Mouse (Mus musculus): Measurements from ENCODE around the gene Olfr107. TPM values are rescaled to one million over a fixed set of nuclear protein-coding genes. Genes with fewer than 3 reads are reported as not detected.

The Olfr107 gene
- not detected in 3 replicates for total RNA-seq (2017)

DNA sequence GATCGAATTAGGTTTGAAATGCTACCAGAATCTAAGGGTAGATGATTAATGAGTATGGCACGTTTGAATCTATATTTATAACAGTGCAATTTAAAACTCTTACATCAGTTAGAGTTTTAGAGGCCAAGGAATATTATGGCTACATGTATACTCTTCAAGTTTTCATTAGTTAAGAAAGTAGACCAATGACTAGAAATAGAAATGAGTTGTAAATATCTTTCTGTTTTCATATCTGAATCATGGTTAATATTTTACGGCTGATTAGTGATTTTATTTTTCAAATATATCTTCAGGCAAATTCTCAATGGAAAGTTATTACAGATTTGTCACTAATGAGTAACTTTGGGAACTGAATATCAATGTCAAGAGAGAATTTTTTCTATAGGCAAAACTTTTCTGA lies at the start of gene Olfr107:
Olfr107 (plus strand) TSS at position 301 of the 400 bp plus-strand sequence.
- ATAC-seq (replicated peaks; ENCODE audit: insufficient number of reproducible peaks, low FRiP score, low TSS enrichment, poor library complexity, severe bottlenecking): no peak

- ATAC-seq (replicated peaks; ENCODE audit: insufficient number of reproducible peaks, low FRiP score, low TSS enrichment, poor library complexity, severe bottlenecking): no peak
These were observed 39.7 kb upstream of the Olfr107 start, which contains the start of gene Olfr104-ps for GRCm38 (mm10) chr17:37359282-37359681. Gene Olfr104-ps, plus strand, starts transcription at chr17:37359582.

DNA sequence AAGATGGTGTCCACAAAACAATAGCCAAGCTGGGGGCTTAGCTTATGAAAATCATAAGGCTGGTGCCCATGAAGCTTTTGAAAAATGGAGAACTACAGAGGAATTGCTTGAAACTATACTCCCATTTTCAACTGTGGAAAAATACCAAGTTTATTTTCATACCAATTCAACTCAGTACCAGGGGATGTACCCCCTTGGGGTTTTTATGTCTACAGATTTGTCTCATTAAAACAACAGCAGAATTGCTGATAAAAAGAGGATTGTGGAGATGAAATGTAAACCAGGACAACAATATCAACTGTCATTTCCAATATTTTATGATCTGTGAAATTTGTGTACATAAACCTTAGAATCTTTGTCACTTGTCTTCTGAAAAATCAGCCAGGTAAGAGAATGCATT lies 20.3 kb upstream of the Olfr107 start, which contains the start of gene Olfr105-ps:
Olfr105-ps (plus strand) TSS at position 301 of the 400 bp plus-strand sequence.
- ATAC-seq (replicated peaks; ENCODE audit: insufficient number of reproducible peaks, low FRiP score, low TSS enrichment, poor library complexity, severe bottlenecking): no peak

DNA sequence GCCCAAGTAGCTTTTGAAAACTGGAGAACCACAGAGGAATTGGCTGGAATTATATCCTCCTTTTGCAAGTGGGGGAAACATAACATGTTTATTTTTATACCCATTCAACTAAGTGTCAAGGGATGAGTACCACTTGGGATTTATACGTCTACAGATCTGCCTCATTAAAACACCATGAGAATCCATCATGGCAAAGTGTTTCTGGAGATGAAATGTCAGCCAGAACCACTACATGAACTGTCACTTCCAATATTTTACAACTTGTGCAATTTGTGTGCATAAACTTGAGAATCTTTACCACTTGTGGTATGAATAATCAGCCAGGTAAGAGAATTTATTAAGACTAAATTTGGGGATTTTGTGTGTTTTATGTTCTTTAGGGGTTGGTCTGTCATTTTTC lies 8.9 kb upstream of the Olfr107 start, which contains the start of gene Olfr106-ps:
Olfr106-ps (plus strand) TSS at position 301 of the 400 bp plus-strand sequence.
- no peak for ATAC-seq (replicated peaks; ENCODE audit: insufficient number of reproducible peaks, low FRiP score, low TSS enrichment, poor library complexity, severe bottlenecking)

- ATAC-seq (replicated peaks; ENCODE audit: insufficient number of reproducible peaks, low FRiP score, low TSS enrichment, poor library complexity, severe bottlenecking): no peak
These were observed 14.4 kb downstream of the Olfr107 start for GRCm38 (mm10) chr17:37413380-37413779.

- no peak for ATAC-seq (replicated peaks; ENCODE audit: insufficient number of reproducible peaks, low FRiP score, low TSS enrichment, poor library complexity, severe bottlenecking)
These were observed 46.2 kb downstream of the Olfr107 start, which contains the start of gene Olfr108 for GRCm38 (mm10) chr17:37445180-37445579. Gene Olfr108, plus strand, starts transcription at chr17:37445480.

Other genes starting within 250 kb of the Olfr107 start
- gene Olfr93, start 237.7 kb upstream of the Olfr107 start, total RNA-seq (2017): not detected in 3 replicates
- not detected in 3 replicates for gene Ubd, start 205.3 kb upstream of the Olfr107 start, total RNA-seq (2017)
- not detected in 3 replicates for gene Olfr94, start 198.2 kb upstream of the Olfr107 start, total RNA-seq (2017)
- gene Olfr95, start 186.1 kb upstream of the Olfr107 start, total RNA-seq (2017): not detected in 3 replicates
- gene Olfr96, start 179.1 kb upstream of the Olfr107 start, total RNA-seq (2017): not detected in 3 replicates
- gene Olfr97, start 161.9 kb upstream of the Olfr107 start, total RNA-seq (2017): not detected in 3 replicates
- gene Olfr98, start 135.5 kb upstream of the Olfr107 start, total RNA-seq (2017): not detected in 3 replicates
- gene H2-M3, start 129.0 kb upstream of the Olfr107 start, total RNA-seq (2017): 78.7 to 86.4 TPM (median 79.2 TPM) in 3 replicates
- gene Olfr99, start 115.8 kb upstream of the Olfr107 start, total RNA-seq (2017): not detected in 3 replicates
- not detected in 3 replicates for gene Olfr101, start 94.9 kb upstream of the Olfr107 start, total RNA-seq (2017)
- gene Olfr102, start 82.2 kb upstream of the Olfr107 start, total RNA-seq (2017): not detected in 3 replicates
- gene Olfr103, start 59.5 kb upstream of the Olfr107 start, total RNA-seq (2017): not detected in 3 replicates
- not detected in 3 replicates for gene Olfr104-ps, start 39.6 kb upstream of the Olfr107 start, total RNA-seq (2017)
- not detected in 3 replicates for gene Olfr105-ps, start 20.2 kb upstream of the Olfr107 start, total RNA-seq (2017)
- not detected in 3 replicates for gene Olfr106-ps, start 8.8 kb upstream of the Olfr107 start, total RNA-seq (2017)
- gene Olfr108, start 46.3 kb downstream of the Olfr107 start, total RNA-seq (2017): not detected in 3 replicates
- gene Olfr109, start 59.7 kb downstream of the Olfr107 start, total RNA-seq (2017): not detected in 3 replicates
- gene H2-M2, start 84.3 kb downstream of the Olfr107 start, total RNA-seq (2017): 0.87 to 3.0 TPM in 2 of 3 replicates, not detected in the other
- not detected in 3 replicates for gene Olfr110, start 93.2 kb downstream of the Olfr107 start, total RNA-seq (2017)
- 0.29 TPM in 1 of 3 replicates, not detected in the others for gene Olfr111, start 108.8 kb downstream of the Olfr107 start, total RNA-seq (2017)
- not detected in 3 replicates for gene Olfr112, start 170.2 kb downstream of the Olfr107 start, total RNA-seq (2017)
- not detected in 3 replicates for gene Olfr113, start 178.4 kb downstream of the Olfr107 start, total RNA-seq (2017)
- not detected in 3 replicates for gene Olfr114, start 193.5 kb downstream of the Olfr107 start, total RNA-seq (2017)
- not detected in 3 replicates for gene Olfr115, start 227.9 kb downstream of the Olfr107 start, total RNA-seq (2017)
- not detected in 3 replicates for gene Olfr116, start 228.0 kb downstream of the Olfr107 start, total RNA-seq (2017)

All from monocyte, adult 5-6 weeks (primary cell).